Mouse (Mus musculus) lung, postnatal 4 days (tissue): ENCODE data around the gene Gucy2e.

ENCODE experiments used
- DNase-seq, 2 experiments: peaks; one replicate each; pipeline ENCODE4 v3.0.0; 2021

Gucy2e gene

GRCm38 (mm10) chr11:69172606-69173005, 64.2 kb downstream of the Gucy2e start:
- DNase-seq: no peak

- peak; percentile 77 to 84 for DNase-seq
These were observed 65.2 kb downstream of the Gucy2e start for GRCm38 (mm10) chr11:69171626-69172025.

GRCm38 (mm10) chr11:69169313-69169712, 67.5 kb downstream of the Gucy2e start:
- DNase-seq: peak in 1 of 2 experiments; percentile 12
